Mouse (Mus musculus) lung, embryonic 14.5 days (tissue): ENCODE measurements around the gene Dock9. TPM values are rescaled to one million over a fixed set of nuclear protein-coding genes. Genes with fewer than 3 reads are reported as not detected.
A peak's percentile ranks its signal among the peaks of the same experiment; 100 is the strongest.

Source experiments
- ATAC-seq: fragments of 200-750 bp; cut with Nextera tagmentation; 2 replicates; pipeline ENCODE4 v1.8.0; 2017; ENCODE audit warnings: mild to moderate bottlenecking, moderate TSS enrichment, moderate library complexity; ENCODE audit not compliant: insufficient read depth
- DNase-seq: peaks from one replicate; pipeline ENCODE4 v3.0.0-alpha.2; 2015
- H3K27ac ChIP-seq: fragments of 300-500 bp; sonication (generic); 2 replicates; pipeline ENCODE4 v1.5.1; 2014; ENCODE audit warnings: low read depth, mild to moderate bottlenecking, moderate library complexity
- H3K27me3 ChIP-seq: fragments of 300-500 bp; sonication (generic); 2 replicates; pipeline ENCODE4 v1.6.1; 2014; ENCODE audit warnings: low read length, control low read depth; ENCODE audit not compliant: insufficient read depth
- H3K36me3 ChIP-seq: fragments of 300-500 bp; sonication (generic); 2 replicates; pipeline ENCODE4 v1.6.1; 2014; ENCODE audit warnings: control low read depth; ENCODE audit not compliant: insufficient read depth
- H3K4me1 ChIP-seq: fragments of 300-500 bp; sonication (generic); 2 replicates; pipeline ENCODE4 v1.6.1; 2014; ENCODE audit warnings: antibody characterized with exemption, control low read depth; ENCODE audit not compliant: insufficient read depth
- H3K4me2 ChIP-seq: fragments of 300-500 bp; sonication (generic); 2 replicates; pipeline ENCODE4 v1.6.1; 2014; ENCODE audit warnings: mild to moderate bottlenecking
- H3K4me3 ChIP-seq: fragments of 300-500 bp; sonication (generic); 2 replicates; pipeline ENCODE4 v1.5.1; 2014; ENCODE audit warnings: low read depth, low read length
- H3K9ac ChIP-seq: fragments of 300-500 bp; sonication (generic); 2 replicates; pipeline ENCODE4 v1.6.1; 2014
- H3K9me3 ChIP-seq: fragments of 300-500 bp; sonication (generic); 2 replicates; pipeline ENCODE4 v1.6.1; 2016; ENCODE audit warnings: low read depth, low read length, control low read depth
- CTCF ChIP-seq: IDR thresholded peaks from 2 replicates; pipeline ENCODE4 v1.5.1; 2016; ENCODE audit warnings: antibody characterized with exemption, low read depth
- WGBS: fragments of 180-500 bp; shearing (Covaris S2); extraction: QIAGEN DNeasy Blood & Tissue Kit; methylation state at CpG from one replicate; pipeline ENCODE4 v1.1.7; 2014; 5-methylcytosine and 5-hydroxymethylcytosine counted together
- polyA plus RNA-seq: library from polyadenylated mRNA; unstranded; fragments of >200 nt; fragmentation: Nextera tagmentation; extraction: Ambion mirVana; gene quantifications from 2 replicates; pipeline ENCODE4 v1.2.1, GENCODE M21; 2014

Dock9 gene
- polyA plus RNA-seq, 1 experiment from 2014 or later: 14.6 TPM

GRCm38 (mm10) chr14:121800962-121801361, 3.3 kb upstream of the Dock9 start:
- 19% methylated on average over 2 of the region's 2 CpGs for WGBS
- peak; percentile 39 for DNase-seq

GRCm38 (mm10) chr14:121799112-121799511, 1.5 kb upstream of the Dock9 start:
- DNase-seq: no peak
- WGBS: 52% methylated on average over 7 of the region's 7 CpGs

More at GRCm38 (mm10) chr14:121800962-121801361, 3.3 kb upstream of the Dock9 start:
- Histone ChIP-seq H3K4me2 (no peak overlapping the region), H3K27me3 (peaks cover 9% of the 10 kb centered on the region), H3K36me3 (no peaks in the 10 kb centered on the region), H3K9ac (no peak overlapping the region), H3K27ac (no peak overlapping the region), H3K4me1 (no peaks in the 10 kb centered on the region), H3K4me3 (no peak overlapping the region), H3K9me3 (no peaks in the 10 kb centered on the region)
- TF ChIP-seq CTCF: peak; percentile 36
- ATAC-seq: no peak

GRCm38 (mm10) chr14:121798411-121798799, 768 bp upstream of the Dock9 start:
- peaks cover 9% of the 10 kb centered on the region for H3K27me3 ChIP-seq
- no peak for TF ChIP-seq CTCF
- under 1% methylated on average over 22 of the region's 22 CpGs for WGBS
- peak overlapping the region; percentile 71 for H3K4me3 ChIP-seq
- H3K4me1 ChIP-seq: no peaks in the 10 kb centered on the region
- peak; percentile 91 for ATAC-seq
- DNase-seq: peak; percentile 96
- peak overlapping the region; percentile 54 for H3K9ac ChIP-seq
- H3K36me3 ChIP-seq: no peaks in the 10 kb centered on the region
- no peaks in the 10 kb centered on the region for H3K9me3 ChIP-seq
- peak overlapping the region; percentile 76 for H3K27ac ChIP-seq
- H3K4me2 ChIP-seq: peak overlapping the region; percentile 99

More at GRCm38 (mm10) chr14:121799112-121799511, 1.5 kb upstream of the Dock9 start:
- H3K9me3 ChIP-seq: no peaks in the 10 kb centered on the region
- no peak for ATAC-seq
- H3K27ac ChIP-seq: no peak overlapping the region
- H3K9ac ChIP-seq: no peak overlapping the region
- H3K27me3 ChIP-seq: peaks cover 9% of the 10 kb centered on the region
- H3K4me3 ChIP-seq: no peak overlapping the region
- H3K36me3 ChIP-seq: no peaks in the 10 kb centered on the region
- peak overlapping the region; percentile 99; the same call in 1 of the 2 replicates for H3K4me2 ChIP-seq
- no peak for TF ChIP-seq CTCF
- no peaks in the 10 kb centered on the region for H3K4me1 ChIP-seq

- WGBS: 7% methylated on average over 28 of the region's 28 CpGs
- Histone ChIP-seq H3K36me3 (no peaks in the 10 kb centered on the region), H3K4me2 (peak overlapping the region; percentile 99), H3K27ac (peak overlapping the region; percentile 76; the same call in 1 of the 2 replicates), H3K27me3 (peaks cover 9% of the 10 kb centered on the region), H3K4me3 (peak overlapping the region; percentile 71), H3K9me3 (no peaks in the 10 kb centered on the region), H3K4me1 (no peaks in the 10 kb centered on the region), H3K9ac (peak overlapping the region; percentile 61)
- no peak for TF ChIP-seq CTCF
- ATAC-seq (0 out of 2 replicates have a peak, but pooled peaks have one; percentile 0), DNase-seq (no peak)
These were observed 823 bp downstream of the Dock9 start for GRCm38 (mm10) chr14:121796571-121797456.

- H3K27ac ChIP-seq: no peak overlapping the region
- no peak overlapping the region for H3K4me3 ChIP-seq
- no peaks in the 10 kb centered on the region for H3K4me1 ChIP-seq
- no peaks in the 10 kb centered on the region for H3K36me3 ChIP-seq
- TF ChIP-seq CTCF: no peak
- H3K9me3 ChIP-seq: no peaks in the 10 kb centered on the region
- peaks cover 9% of the 10 kb centered on the region for H3K27me3 ChIP-seq
- no peak overlapping the region for H3K4me2 ChIP-seq
- no peak overlapping the region for H3K9ac ChIP-seq
- no peak for ATAC-seq
- no peak for DNase-seq
- 77% methylated on average over 7 of the region's 7 CpGs for WGBS
These were observed 2.1 kb downstream of the Dock9 start for GRCm38 (mm10) chr14:121795536-121795935.

- Histone ChIP-seq H3K9ac (no peak overlapping the region), H3K4me3 (no peak overlapping the region), H3K36me3 (no peaks in the 10 kb centered on the region), H3K4me2 (no peak overlapping the region), H3K27ac (no peak overlapping the region), H3K9me3 (no peaks in the 10 kb centered on the region), H3K4me1 (no peaks in the 10 kb centered on the region), H3K27me3 (peaks cover 9% of the 10 kb centered on the region)
- TF ChIP-seq CTCF: no peak
- WGBS: 44% methylated on average over 5 of the region's 5 CpGs
- ATAC-seq (no peak), DNase-seq (no peak)
These were observed 4.0 kb downstream of the Dock9 start for GRCm38 (mm10) chr14:121793639-121794038.

- DNase-seq (no peak), ATAC-seq (no peak)
- Histone ChIP-seq H3K27me3 (peaks cover 3% of the 10 kb centered on the region; the same call in 1 of the 2 replicates), H3K9ac (no peak overlapping the region), H3K9me3 (no peaks in the 10 kb centered on the region), H3K4me3 (no peak overlapping the region), H3K27ac (no peak overlapping the region), H3K4me2 (no peak overlapping the region), H3K36me3 (no peaks in the 10 kb centered on the region), H3K4me1 (no peaks in the 10 kb centered on the region)
- no peak for TF ChIP-seq CTCF
- 72% methylated on average over 2 of the region's 2 CpGs for WGBS
These were observed 5.7 kb downstream of the Dock9 start for GRCm38 (mm10) chr14:121791935-121792334.
